Mouse (Mus musculus): Measurements from ENCODE around the gene Cox7a1.
"Not testable (repeated sequence)": the region's sequence is repeated elsewhere in the genome, so short reads cannot be mapped to it uniquely, and the experiment has no call there.

Cox7a1 gene

DNA sequence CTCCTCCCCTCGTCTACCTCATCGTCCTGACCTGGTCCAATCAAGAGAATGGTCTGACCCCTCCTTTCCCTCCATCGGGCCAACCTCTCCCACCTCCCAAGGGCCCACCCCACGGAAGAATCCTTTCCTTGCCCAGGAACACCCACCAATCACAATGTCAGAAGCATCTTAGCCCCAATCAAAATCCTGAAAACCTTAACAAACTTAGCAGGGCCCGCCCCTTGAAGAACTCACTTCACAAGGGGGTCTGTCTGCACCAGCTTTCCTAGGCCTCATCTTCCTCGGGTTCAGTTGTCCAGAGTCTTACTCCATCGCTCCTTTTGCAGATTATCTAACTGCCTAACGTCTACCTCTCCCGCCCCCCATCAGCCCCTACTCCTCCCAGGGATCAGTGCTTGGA is 9.1 kb downstream of the Cox7a1 start:
- DNase-seq (ENCODE audit: low spot score), result no peak

DNA sequence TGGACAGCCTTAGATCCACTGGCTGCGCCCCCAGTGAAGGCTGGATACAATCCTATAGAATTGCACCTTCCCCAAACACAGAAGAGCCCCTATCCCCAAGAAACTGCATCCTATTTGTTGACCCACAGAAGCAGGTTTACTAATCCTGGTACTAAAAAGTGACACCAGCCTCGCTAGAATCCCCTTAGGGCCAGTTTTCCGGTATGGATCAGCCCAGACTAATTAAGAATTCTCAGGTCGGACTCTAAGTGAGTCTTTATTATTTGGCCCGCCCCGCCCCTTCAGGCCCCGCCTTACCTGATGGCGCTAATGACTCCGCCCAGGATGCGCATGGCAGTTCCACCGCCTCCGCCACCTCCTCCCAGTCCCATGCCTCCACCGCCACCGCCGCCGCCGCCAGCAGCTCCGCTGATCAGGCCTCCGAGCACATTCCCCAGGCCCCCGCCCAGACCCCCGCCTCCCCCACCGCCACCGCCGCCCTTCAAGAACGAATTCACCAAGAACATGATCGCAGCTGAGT is 9.7 kb downstream of the Cox7a1 start:
- peak; percentile 79 for DNase-seq (ENCODE audit: low spot score)

DNA sequence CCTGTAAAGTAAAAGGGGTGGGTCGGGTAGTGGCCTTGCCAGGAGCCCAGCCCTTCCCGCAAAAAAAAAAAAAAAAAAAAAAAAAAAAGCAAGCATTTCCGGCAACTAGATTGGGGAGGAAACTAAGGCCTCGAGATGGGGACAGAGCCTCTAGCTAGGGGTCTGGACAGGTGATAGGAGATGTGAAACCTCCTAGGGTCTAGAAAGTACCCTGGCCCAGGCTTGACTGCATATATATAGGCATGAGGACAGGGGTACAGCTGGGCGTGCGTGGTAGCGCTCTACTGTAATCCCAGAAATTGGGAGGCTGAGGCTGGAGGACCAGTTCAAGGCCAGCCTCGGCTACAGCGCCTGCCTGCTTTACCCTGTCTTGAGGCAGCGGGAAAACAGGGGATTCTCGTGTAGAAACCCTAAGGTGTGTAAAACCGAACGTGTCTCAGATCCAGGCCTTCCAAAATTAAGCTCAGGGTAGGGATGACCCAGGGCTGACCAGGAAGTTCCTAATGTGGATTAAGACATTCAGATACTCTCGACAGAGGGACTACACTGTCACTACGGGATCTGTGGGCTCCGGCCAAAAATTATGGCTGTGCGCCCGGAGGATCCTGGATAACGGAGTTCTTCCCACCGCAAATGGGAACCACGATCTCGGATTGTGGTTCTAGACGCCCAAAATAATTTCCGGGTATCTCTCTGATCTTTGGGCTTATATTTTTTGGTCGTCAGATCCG is 10.3 kb downstream of the Cox7a1 start:
- no peak for DNase-seq (ENCODE audit: low spot score)

DNA sequence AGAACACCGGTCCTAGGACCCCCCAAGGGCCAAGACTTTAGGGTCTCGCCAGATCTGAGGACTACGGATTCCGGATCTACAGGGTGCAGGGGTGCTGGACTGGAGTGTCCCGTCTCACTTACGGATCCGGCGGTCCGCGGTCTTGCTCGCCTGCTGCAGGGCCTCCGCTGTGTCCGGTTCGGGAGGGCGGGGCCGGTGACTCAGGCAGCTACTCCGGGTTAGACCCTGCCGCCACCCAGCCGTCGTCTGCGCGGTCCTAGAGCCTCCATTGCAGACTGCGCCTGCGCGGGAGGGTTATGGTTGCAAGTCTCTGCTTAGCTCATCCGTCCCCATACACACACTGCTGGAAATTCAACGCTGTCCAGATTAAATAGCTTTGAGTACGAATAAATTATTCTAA is 10.9 kb downstream of the Cox7a1 start:
- peak; percentile 94 for DNase-seq (ENCODE audit: low spot score)

DNA sequence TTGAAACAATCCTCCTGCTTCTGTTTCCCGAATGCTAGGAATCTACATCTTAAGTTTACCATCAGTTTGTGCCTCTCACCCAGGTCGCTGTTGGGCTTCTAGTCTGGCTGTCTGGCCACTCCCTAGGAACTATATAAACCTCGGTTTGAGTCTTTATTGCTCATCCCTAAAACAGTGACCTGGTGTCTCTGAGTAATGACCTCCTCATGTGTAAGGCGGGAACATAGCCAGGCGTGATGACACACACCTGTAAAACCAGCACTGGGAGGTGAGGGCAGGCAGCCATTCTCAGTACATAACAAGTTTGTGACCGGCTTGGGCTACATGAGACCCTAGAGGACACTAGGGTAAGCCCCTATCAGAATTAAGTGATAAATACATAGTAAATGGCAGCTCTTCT is 11.5 kb downstream of the Cox7a1 start:
- no peak for DNase-seq (ENCODE audit: low spot score)

DNA sequence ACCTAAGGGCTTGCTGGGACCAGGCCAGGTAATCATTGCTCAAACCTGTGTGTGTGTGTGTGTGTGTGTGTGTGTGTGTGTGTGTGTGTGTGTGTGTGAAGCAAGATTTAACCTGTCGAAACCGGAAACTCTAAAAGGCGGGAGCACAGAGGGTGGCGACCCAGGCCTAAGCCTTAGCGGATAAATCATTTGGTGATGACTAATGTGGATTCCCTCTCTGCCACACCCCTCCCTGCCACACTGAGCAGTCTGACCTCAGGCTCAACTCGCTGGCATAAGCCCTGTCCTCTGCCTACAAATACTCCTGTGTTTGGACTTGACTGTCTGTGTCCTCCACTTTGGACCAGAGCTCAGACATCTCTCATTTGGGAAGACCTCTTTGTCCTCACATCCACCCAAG is 12.2 kb downstream of the Cox7a1 start:
- DNase-seq (ENCODE audit: low spot score), result no peak

DNA sequence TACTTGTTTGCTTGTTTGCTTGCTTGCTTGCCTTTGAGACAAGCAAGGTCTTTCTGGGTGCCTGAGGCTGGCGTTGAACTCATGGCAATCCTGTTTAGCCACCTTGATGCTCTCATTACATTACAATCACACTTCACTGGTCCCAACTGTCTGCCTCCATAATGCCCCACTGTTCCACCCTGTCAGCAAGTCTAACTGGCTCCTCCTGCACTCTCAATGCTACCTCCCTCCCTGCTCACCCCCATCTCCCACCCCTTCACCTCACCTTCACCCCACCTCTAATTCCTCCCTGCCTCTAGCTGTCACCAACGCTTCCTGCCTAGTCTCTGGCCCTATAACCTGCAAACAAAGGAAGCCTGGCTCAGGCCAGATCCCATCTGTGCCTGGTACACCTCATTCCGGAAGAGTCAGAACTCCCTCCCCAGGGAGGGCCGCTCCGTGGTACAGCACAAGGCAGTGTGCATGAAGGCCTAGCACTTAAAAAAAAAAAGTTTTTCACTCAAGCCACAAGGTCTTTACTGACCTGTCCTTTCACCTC is 13.7 kb downstream of the Cox7a1 start:
- DNase-seq (ENCODE audit: low spot score), result no peak

DNA sequence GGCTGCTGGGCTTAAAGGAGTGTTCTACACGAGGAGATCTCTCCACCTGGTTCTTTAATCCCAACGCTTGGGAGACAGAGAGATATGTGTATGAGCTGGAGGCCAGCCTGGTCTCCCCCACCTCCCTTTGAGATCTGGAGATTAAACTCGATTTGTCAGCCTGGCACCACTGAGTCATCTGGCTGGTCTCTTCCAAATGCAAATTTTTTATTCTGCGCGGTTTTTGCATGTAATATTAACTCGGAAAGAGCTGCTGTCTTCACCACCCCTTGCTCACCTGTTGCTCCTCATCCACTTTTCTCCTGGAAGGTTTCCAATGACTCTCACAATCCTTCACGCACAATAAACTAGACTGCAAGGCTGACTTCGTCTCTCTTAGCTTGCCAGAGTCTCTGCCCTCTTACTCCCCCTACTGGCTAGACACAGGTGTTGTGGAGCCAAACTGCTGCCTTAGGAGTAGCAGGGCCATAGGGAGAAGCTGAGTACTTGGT is 14.6 kb downstream of the Cox7a1 start, which contains the start of gene Capns1:
TSS of gene Capns1 (minus strand) at position 331 of the 491 bp plus-strand sequence.
- DNase-seq (ENCODE audit: low spot score), result no peak

DNA sequence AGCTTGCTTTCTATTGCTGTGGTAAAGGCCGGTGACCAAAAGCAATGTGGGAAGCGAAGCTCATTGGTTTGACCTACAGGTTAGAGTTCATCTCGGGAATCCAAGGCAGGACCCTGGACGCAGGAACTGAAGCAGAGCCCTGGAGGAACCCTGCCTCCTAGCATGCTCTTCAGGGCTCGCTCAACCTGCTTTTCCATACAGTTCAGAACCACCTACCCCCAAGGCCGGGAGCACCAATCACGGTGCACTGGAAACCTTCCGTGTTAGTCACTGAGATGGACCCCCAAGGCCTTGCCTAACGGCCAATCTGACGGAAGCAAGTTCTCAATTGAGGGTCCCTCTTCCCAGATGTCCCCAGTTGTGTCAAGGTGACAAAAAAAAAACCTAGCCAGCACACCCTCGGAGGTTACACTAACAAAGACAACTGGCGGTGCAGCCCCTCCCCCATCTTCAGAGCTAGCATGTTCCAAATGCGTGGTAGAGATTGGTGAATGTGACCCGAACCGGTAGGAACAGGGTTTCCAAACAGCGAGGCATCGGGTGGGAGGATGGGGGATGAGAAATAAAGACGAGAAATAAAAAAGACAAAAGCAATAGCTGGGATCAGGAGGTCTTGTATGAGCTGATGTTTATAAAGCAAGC is 15.7 kb downstream of the Cox7a1 start:
- DNase-seq (ENCODE audit: low spot score), result no peak

DNA sequence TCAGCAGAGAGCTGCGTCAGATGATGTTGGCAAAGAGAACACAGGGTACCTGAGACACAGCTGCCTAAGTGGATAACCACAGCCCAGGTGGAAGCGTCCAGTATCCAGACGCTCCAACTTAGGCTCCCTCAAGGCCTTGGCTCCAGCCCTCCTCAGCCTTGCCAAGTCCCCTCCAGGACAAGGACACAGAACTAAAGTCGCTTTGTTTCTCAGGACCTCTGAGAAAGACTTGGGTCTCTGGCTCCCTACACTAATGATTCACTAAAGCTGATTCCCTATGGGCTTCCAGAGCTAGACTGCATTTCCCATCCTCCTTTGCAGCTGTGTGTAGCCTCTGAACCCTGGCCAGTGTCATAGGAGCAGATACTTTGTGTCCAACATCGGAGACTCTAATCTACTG is 16.3 kb downstream of the Cox7a1 start:
- DNase-seq (ENCODE audit: low spot score), result no peak

DNA sequence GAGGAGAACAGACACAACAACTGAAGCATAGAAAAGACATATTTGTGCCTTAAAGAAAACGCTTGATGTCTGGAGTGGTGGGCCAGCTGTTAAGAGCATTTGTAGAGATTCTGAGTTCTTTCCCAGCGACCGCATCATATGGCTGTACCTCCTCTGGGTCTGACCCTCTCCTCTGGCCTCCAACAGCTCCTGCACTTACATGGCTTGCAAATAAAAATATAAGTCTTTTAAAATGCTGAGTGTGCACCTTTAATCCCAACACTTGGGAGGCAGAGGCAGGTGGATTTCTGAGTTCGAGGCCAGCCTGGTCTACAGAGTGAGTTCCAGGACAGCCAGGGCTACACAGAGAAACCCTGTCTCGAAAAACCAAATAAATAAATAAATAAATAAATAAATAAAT is 16.7 kb downstream of the Cox7a1 start:
- DNase-seq (ENCODE audit: low spot score), result not testable (repeated sequence)

DNA sequence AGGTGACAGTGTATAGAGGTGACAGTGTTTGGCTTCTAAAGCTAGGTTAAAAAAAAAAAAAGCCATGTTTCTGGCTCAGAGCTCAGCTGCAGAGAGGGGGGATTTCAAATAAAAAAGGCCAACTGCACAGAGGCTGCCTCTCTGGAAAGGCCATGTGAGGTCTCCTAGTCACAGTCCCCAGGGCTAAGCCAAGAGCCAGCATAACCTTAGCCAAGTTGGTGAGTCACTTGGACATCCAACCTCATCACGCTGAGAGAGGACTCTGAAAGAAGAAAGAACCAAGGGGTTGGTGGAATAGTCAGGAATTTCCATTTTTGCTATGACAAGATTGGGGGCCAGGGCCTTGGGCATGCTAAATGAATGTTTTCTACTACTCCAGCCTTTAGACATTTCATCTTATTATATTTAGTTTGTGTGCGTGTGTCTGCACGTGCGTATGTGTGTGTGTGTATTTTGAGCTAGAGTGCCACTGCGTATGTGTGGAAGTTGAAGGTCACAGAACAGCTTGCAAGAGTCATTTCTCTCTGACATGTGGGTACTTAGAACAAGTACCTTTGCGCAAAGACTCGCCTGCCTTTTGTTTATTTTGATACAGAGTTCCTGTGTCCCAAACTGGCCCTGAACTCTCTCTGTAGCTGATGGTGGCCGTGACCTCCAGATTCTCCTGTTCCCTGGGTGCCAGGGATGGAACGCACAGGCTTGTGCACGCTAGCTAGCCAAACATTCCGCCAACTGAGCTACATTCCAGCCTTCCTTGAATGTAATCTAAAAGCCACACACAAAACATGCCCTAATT is 19.1 kb downstream of the Cox7a1 start:
- no peak for DNase-seq (ENCODE audit: low spot score)

DNA sequence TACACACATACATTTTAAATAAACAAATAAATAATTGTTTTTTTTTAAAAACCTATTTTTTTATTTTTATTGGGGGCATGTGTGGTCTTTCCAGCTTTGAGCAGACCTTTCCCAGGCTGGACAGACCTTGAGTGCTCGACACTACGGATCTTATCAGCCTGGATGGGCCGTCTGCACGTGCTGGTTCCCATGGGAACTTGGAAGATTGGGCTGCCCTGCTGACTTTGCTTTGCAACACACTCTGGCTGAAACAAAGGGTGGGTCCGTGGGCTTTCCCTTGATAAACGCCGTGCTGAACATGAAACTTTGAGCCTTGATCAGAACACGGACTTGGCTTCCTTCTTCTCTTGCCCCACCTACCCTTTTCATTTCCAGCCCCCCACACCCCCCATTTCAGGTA is 20.4 kb downstream of the Cox7a1 start:
- peak; percentile 58 for DNase-seq (ENCODE audit: low spot score)

DNA sequence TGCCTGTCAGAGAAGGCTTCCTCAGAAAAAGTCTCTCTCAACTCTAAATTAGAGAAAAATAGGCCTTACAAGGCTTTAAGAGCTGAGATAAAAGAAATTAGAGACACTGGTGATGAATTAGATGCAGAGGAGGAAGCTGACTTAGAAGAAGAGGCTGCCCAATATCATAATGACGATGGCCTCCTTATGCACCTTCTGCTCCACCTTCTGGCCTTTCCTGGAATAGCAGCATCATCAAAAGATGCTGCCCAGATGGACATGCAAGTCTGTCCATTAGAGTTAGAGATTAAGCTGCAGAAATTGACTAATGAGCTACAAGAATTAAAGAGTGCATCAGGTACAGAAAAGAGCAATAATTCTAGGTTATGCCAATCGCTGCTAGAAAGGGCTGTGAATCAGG is 21.4 kb downstream of the Cox7a1 start:
- no peak for DNase-seq (ENCODE audit: low spot score)

DNA sequence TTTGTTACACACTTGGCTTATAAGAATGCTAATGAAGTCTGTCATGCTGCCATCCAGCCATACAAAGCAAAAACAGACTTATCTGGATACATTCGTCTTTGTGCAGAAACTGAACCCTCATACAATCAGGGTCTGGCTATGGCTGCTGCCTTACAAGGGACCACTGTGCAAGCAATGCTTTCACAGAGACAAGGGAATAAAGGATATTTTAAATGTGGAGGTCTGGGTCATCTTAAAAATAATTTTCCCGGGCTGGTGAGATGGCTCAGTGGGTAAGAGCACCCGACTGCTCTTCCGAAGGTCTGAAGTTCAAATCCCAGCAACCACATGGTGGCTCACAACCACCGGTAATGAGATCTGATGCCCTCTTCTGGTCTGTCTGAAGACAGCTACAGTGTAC is 22.4 kb downstream of the Cox7a1 start:
- not testable (repeated sequence) for DNase-seq (ENCODE audit: low spot score)

DNA sequence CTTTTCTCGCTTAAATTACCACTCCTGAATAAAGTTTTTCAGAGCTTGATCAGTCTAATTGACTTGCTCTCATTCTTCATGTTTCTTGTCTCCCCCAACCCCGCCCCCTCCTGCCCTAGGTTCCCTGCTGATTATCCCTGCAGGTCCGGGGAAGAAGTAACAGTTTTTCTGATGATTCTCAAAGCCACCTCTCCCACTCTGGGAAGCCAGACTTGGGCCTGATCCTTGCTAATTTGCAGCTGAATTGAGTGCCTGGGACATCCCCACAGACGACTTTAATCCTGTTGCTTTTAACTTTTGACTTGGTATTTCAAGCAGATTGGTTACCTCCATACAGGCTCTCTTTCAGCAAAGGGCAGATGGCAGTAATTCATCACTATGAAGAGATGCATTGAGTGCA is 27.1 kb downstream of the Cox7a1 start:
- DNase-seq (ENCODE audit: low spot score), result no peak

DNA sequence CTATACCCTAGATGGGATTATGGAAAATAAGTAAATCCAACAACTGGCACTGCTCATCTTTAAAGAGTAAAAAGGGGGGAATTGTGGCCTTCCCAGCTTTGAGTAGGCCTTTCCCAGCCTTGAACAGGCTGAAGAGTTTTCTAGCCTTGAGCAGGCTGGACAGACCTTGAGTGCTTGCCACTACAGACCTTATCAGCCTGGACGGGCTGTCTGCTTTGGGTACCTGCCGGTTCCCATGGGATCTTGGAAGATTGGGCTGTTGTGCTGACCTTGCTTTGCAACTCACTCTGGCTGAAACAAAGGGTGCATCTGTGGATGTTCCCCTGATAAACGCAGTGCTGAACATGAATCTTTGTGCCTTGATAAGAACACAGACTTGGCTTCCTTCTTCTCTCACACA is 29.9 kb downstream of the Cox7a1 start:
- no peak for DNase-seq (ENCODE audit: low spot score)

DNA sequence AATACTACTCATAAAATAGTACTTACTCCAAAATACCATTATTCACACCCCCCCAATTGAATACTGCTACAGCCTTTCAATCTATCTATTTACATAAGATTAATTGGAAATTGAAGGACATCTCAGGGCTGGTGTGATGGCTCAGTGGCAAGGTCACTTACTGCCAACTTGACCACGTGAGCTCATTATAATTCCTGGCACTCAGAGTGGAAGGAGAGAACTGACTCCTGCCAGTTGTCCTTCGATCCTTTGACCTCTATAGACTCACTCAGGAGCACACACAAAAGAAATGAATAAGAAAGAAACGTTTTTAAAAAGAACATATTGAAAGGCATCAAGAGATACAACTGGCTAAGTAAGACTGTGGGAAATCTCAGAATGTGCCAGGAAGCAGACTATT is 31.9 kb downstream of the Cox7a1 start:
- no peak for DNase-seq (ENCODE audit: low spot score)

DNA sequence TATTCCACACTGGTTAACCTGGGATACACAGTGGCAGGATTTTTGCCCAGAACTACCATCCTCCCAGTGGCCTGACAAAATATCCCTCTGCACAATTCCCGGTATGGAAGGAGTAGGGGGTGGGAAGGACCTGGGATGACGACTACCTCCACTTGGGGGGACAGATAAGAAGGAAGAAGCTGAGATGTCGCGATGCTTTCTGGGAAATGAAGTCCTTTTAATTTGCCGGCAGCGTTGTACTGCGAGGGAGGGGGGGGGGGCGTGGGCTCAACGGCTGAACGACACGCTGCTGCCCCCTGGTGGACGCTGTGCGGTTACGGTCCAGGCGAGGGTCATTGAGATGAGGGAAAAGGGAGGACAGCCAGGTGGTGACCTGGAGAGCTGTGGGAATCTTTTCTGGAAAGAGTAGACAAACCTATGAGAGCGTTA is 32.8 kb downstream of the Cox7a1 start:
- DNase-seq (ENCODE audit: low spot score), result peak; percentile 73

DNA sequence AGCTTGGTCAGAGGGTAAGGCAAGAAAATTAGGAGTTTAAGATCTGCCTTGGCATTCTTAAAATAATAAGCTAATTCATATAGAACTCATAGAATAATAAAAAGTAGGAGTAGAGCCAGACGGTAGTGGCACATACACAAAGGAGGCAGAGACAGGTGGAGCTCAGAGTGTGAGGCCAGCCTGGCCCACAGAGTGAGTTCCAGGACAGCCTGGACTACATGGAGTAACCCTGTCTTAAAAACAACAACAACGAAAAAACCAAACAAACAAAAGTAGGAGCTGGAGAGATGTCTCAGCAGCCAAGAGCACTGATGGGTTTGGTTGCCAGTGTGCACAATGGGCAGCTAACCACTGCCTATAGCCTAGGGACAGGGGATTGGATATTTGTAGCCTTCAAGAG is 33.3 kb downstream of the Cox7a1 start:
- DNase-seq (ENCODE audit: low spot score), result no peak

DNA sequence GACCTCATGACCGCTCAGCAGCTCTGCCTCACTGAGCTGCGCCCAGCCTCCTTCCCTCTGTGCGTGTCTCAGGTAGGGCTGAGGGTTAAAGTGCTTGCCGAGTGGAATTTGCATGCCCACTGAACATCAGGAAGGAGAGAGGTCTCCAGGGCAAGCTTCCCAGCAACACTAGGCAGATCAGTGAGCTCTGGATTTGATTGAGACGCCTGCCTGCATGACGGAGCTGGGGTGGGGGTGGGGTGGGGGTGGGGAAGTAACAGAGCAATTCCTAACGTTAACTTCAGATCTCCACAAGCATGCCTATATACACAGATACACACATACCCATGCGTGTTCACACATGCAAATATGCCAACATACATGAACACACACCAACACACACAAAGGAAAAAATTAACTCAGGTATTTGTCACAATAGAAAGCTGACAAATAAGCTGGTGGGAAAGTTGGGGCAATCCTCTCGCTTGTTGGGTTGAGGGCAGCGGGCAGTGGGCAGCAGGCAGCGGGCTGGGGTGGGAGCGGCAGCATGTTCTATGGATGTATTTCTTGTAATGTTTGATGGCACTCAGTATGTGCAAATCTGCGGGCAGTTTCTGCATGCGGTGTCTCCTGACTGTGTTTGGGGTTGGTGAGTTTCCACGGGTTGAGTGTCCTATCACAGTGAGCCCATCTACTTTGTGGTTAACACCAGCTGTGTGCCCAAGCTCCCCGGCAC is 35.5 kb downstream of the Cox7a1 start:
- DNase-seq (ENCODE audit: low spot score), result peak; percentile 58

DNA sequence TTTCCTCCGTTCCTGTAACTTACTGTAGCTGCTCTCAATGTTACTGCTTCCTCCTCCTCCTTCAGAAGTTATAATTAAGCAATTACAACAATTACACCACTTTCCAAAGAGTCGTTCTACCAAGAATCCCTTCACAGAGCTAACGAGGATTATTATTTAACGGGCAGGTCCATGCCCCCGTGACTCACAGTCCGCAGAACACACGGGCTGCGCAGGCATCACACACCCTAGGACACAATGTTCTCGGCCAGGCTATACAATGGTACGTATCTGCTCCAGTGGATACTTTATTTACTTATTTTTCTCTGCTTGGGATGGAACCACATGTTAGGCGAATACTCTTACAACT is 36.0 kb downstream of the Cox7a1 start:
- DNase-seq (ENCODE audit: low spot score), result no peak
